Comparison of ENCODE assay signal across 22 mouse cellular contexts in the genomic region with DNA sequence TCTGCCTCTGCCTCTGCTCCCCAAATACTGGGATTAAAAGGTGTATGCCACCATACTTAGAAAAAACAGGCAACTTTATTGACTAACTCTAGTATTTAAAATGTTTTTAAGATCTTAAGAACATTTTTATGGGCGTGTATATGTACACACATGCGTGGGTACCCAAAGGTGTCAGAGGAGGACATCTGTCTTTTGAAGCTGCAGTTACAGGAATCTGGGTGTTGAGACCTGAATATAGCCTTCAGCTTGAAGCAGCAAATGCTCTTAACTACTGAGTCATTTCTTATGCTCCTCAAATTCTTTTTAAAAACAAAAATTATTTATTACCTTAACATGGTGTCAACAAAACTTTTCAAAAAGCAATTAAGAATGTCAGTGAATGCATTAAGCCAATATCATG.
"Had no signal": no experiment of that assay in that cellular context is flagged by ENCODE, and none has a peak within 500 bp of the region (broad histone marks: within the 10 kb centered on the region; RNA-seq: fewer than 3 reads in every experiment).

No protein-coding gene starts in this region.

- DNase-seq: heart, postnatal 10 days; heart, postnatal 14 days; heart, postnatal 36 days; heart, postnatal 4 days; kidney, adult 11 months; kidney, adult 18-20 months; kidney, adult 2 months; kidney, adult 8-10 months; kidney, adult 9 months; kidney, postnatal 10 days; kidney, postnatal 14 days; kidney, postnatal 25 days; kidney, postnatal 36 days; kidney, postnatal 4 days; layer of hippocampus, adult 9-11 months; layer of hippocampus, postnatal 36 days had no signal

- ATAC-seq: hindbrain, embryonic 16.5 days; hindbrain, postnatal 0 days; inflammation-experienced regulatory T-cells, adult 6 months; intestine, embryonic 15.5 days; intestine, embryonic 16.5 days; intestine, postnatal 0 days had no signal
